Mouse (Mus musculus): Measurements from ENCODE around the gene Gm648.

DNA sequence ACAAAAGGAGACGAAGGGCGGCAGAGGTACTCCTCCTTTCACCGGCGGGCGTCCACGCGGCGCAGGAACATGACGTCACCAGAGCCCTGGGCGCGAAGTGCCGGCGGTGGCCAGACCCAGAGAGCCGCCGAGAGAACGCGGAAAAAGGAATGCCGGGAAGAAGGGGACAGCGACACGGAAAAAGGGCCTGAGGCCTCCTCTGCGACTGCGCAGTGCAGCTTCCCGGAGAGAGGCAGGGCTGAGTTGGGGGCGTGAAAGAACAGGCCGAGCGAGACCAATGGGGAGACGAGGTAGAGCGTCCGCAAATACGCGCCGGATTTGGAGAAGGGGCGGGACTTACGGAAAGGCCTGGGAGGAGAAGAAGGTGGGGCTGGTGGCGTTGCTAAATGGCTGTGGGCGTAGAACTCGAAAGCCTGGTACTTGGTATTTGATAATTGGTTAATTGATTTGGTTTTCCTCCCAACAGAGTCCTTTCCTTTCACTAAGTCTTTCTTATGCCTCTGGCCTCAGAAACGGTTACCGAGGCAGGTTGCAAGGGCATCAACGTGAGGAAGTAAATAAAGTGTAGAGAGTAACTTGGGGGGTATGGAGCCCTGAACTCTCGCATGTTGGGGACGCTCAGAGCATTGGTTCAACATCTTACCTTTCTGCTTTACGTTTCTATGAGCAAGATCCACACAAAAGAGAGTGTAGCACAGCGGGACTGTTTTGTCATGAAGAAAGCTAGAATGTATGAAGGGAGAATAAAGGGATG, 48.7 kb upstream of the Gm648 start, which contains the start of gene Mmgt1:
- TF ChIP-seq POLR2A (IDR thresholded peaks at IDR 0.05; ENCODE audit: low read depth, low read length) (no peak; the same call in 1 of the 2 replicates), CTCF (IDR thresholded peaks at IDR 0.05; ENCODE audit: extremely low read depth, insufficient read depth, insufficient read length, insufficient replicate concordance) (no peak)
